Mouse (Mus musculus) thymus, adult 2 months (tissue): Measurements from ENCODE around the gene Stmn1.

Experiments
- CTCF ChIP-seq: fragments of 200-500 bp; IDR thresholded peaks from 2 replicates; pipeline ENCODE4 v1.5.1; 2012; ENCODE audit warnings: mild to moderate bottlenecking, control low read depth, low read length, moderate library complexity, borderline replicate concordance; ENCODE audit not compliant: control insufficient read depth, poor library complexity, insufficient read depth; ENCODE audit errors: extremely low read depth
- POLR2A ChIP-seq: fragments of 200-500 bp; IDR thresholded peaks from 2 replicates; pipeline ENCODE4 v1.6.1; 2012; ENCODE audit warnings: mild to moderate bottlenecking, low read length, control low read depth, moderate library complexity; ENCODE audit not compliant: control insufficient read depth, poor library complexity, insufficient read depth; ENCODE audit errors: extremely low read depth

- TF ChIP-seq POLR2A = no peak
- TF ChIP-seq CTCF = no peak
These were observed 3.3 kb downstream of the Stmn1 start for GRCm38 (mm10) chr4:134471469-134471868.
